Mouse (Mus musculus) stomach, embryonic 16.5 days (tissue): Measurements from ENCODE around the gene Numb. TPM values are rescaled to one million over a fixed set of nuclear protein-coding genes. Genes with fewer than 3 reads are reported as not detected.

ENCODE experiments used
- ATAC-seq: fragments of 200-750 bp; cut with Nextera tagmentation; 2 replicates; pipeline ENCODE4 v1.8.0; 2017; ENCODE audit warnings: moderate number of reproducible peaks, moderate TSS enrichment; ENCODE audit not compliant: insufficient read depth, low FRiP score
- H3K27ac ChIP-seq: fragments of 300-500 bp; sonication (generic); 2 replicates; pipeline ENCODE4 v1.5.1; 2014; ENCODE audit warnings: low read length
- H3K27me3 ChIP-seq: fragments of 300-500 bp; sonication (generic); 2 replicates; pipeline ENCODE4 v1.6.1; 2014; ENCODE audit warnings: low read length, control low read depth, mixed read lengths; ENCODE audit not compliant: control insufficient read depth, insufficient read depth
- H3K36me3 ChIP-seq: fragments of 300-500 bp; sonication (generic); 2 replicates; pipeline ENCODE4 v1.6.1; 2014; ENCODE audit warnings: low read length; ENCODE audit not compliant: control insufficient read depth, insufficient read depth
- H3K4me1 ChIP-seq: fragments of 300-500 bp; sonication (generic); 2 replicates; pipeline ENCODE4 v1.6.1; 2014; ENCODE audit warnings: low read length, control low read depth, mixed read lengths; ENCODE audit not compliant: control insufficient read depth, insufficient read depth
- H3K4me2 ChIP-seq: fragments of 300-500 bp; sonication (generic); 2 replicates; pipeline ENCODE4 v1.6.1; 2014; ENCODE audit warnings: low read depth, low read length, mixed read lengths
- H3K4me3 ChIP-seq: fragments of 300-500 bp; sonication (generic); replicated peaks from 2 replicates; pipeline ENCODE4 v1.5.1; 2014; ENCODE audit warnings: mild to moderate bottlenecking, low read length
- H3K9ac ChIP-seq: fragments of 300-500 bp; sonication (generic); 2 replicates; pipeline ENCODE4 v1.6.1; 2014; ENCODE audit warnings: low read length
- H3K9me3 ChIP-seq: fragments of 300-500 bp; sonication (generic); replicated peaks from 2 replicates; pipeline ENCODE4 v1.6.1; 2016; ENCODE audit warnings: low read length, control low read depth; ENCODE audit not compliant: control insufficient read depth
- WGBS: fragments of 180-500 bp; shearing (Covaris S2); extraction: QIAGEN DNeasy Blood & Tissue Kit; methylation state at CpG from one replicate; pipeline ENCODE4 v1.1.7; 2014; 5-methylcytosine and 5-hydroxymethylcytosine counted together
- polyA plus RNA-seq: library from polyadenylated mRNA; unstranded; fragments of >200 nt; fragmentation: Nextera tagmentation; extraction: Ambion mirVana; gene quantifications from 2 replicates; pipeline ENCODE4 v1.2.1, GENCODE M21; 2015

Gene Numb
- polyA plus RNA-seq, 1 experiment from 2014 or later, result 37.6 TPM

DNA sequence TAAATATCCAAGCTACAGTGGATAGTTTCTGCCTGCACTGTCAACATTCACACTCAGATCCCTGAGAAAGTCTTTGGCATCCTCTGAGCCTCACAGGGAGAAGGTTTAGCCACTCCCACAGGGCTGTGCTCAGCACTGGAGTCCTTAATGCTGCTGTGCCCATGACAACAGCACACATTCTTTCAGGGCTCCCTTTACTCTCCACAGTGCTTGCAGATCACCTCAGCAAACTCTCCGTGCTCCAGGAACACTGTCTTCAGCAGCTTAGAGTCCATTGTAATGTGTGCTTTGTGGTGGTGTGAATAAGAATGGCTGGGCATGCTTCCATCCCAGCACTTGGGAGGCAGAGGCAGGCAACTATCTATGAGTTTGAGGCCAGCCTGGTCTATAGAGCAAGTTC is 172.5 kb downstream of the Numb start:
- no peak for ATAC-seq
- Histone ChIP-seq H3K9ac (no peak overlapping the region), H3K4me2 (no peak overlapping the region), H3K36me3 (no peaks in the 10 kb centered on the region), H3K4me1 (peaks cover 9% of the 10 kb centered on the region), H3K27ac (no peak overlapping the region), H3K4me3 (no peak overlapping the region), H3K9me3 (no peaks in the 10 kb centered on the region), H3K27me3 (no peaks in the 10 kb centered on the region)
- 56% methylated on average over 1 of the region's 1 CpGs for WGBS

Other genes with a start within 250 kb of the Numb start
- 76.9 and 86.4 TPM in 2 replicates for gene Psen1, start 233.8 kb downstream of the Numb start, polyA plus RNA-seq
- 4.3 and 4.9 TPM in 2 replicates for gene Papln, start 158.3 kb downstream of the Numb start, polyA plus RNA-seq
- 4.8 and 5.8 TPM in 2 replicates for gene Riox1, start 28.7 kb upstream of the Numb start, polyA plus RNA-seq
- 0.05 and 0.10 TPM in 2 replicates for gene Heatr4, start 62.9 kb upstream of the Numb start, polyA plus RNA-seq
- gene Acot2, start 65.9 kb upstream of the Numb start, polyA plus RNA-seq, result 23.7 and 24.9 TPM in 2 replicates
- 37.4 and 48.4 TPM in 2 replicates for gene Acot1, start 87.6 kb upstream of the Numb start, polyA plus RNA-seq
- 1.7 and 2.2 TPM in 2 replicates for gene Acot4, start 116.4 kb upstream of the Numb start, polyA plus RNA-seq
- gene Gm49366, start 117.0 kb upstream of the Numb start, polyA plus RNA-seq, result not detected in 2 replicates
- 0.46 and 1.4 TPM in 2 replicates for gene Acot3, start 130.2 kb upstream of the Numb start, polyA plus RNA-seq
- gene Acot5, start 147.4 kb upstream of the Numb start, polyA plus RNA-seq, result not detected in 2 replicates
- 1.3 and 1.4 TPM in 2 replicates for gene Acot6, start 178.7 kb upstream of the Numb start, polyA plus RNA-seq
- 2.8 and 3.4 TPM in 2 replicates for gene Dnal1, start 192.4 kb upstream of the Numb start, polyA plus RNA-seq
- gene Pnma1, start 226.6 kb upstream of the Numb start, polyA plus RNA-seq, result 0.70 and 0.71 TPM in 2 replicates